Mouse (Mus musculus): ENCODE results near the gene Lin54. TPM values are rescaled to one million over a fixed set of nuclear protein-coding genes. Genes with fewer than 3 reads are reported as not detected.
A peak's percentile ranks its signal among the peaks of the same experiment; 100 is the strongest.

Gene Lin54
- polyA plus RNA-seq, 1 experiment from 2014 or later, result 11.2 TPM

DNA sequence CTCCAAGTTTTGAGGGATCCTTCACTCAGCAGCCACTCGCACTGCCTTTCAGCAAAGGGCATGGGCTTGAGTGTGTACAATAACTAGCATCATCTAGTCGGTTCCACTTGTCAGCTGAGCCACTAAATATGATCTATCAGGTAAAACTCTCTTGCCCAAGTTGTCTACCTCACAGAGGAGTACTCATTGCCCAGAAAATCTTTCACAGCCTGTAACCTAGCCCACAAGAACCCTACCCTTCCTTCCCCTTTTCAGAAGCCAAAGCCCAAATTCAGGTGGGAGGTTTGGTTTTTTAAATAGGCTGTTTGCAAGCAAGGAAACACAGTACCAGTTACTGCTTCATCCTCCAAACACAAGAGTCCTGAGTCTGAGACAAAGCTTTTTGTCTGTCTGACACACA lies 13.3 kb downstream of the Lin54 start:
- Histone ChIP-seq H3K4me1 (no peaks in the 10 kb centered on the region), H3K9ac (no peak overlapping the region), H3K36me3 (ENCODE audit: poor library complexity, severe bottlenecking) (peaks cover 9% of the 10 kb centered on the region; the same call in 1 of the 2 replicates), H3K4me2 (no peak overlapping the region), H3K9me3 (replicated peaks) (no peaks in the 10 kb centered on the region), H3K27ac (no peak overlapping the region), H3K4me3 (no peak overlapping the region), H3K27me3 (no peaks in the 10 kb centered on the region)
- ATAC-seq, result no peak
- WGBS, result 93% methylated on average over 2 of the region's 2 CpGs

DNA sequence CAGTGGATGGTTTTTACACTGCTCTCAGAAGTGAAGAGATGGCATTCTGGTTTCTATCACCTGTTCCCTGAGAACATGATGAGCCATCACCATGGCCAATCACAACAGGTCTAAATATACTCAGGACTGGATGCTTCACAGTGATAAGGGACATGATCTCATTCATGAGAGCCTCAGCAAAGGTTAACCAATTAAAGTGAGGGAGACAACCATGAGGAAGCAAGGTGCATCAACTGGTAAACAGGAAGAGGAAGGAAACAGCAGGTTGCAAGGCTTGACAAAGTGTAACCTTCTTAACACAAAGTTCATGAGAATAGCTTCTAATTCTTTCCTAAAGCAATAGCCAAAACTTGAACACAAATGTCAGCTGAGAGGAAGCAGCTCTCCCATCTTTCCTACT lies 16.9 kb downstream of the Lin54 start:
- ATAC-seq, result no peak
- Histone ChIP-seq H3K36me3 (ENCODE audit: poor library complexity, severe bottlenecking) (peaks cover 9% of the 10 kb centered on the region; the same call in 1 of the 2 replicates), H3K9ac (no peak overlapping the region), H3K27ac (no peak overlapping the region), H3K27me3 (no peaks in the 10 kb centered on the region), H3K4me2 (no peak overlapping the region), H3K4me3 (no peak overlapping the region), H3K9me3 (replicated peaks) (no peaks in the 10 kb centered on the region), H3K4me1 (no peaks in the 10 kb centered on the region)

DNA sequence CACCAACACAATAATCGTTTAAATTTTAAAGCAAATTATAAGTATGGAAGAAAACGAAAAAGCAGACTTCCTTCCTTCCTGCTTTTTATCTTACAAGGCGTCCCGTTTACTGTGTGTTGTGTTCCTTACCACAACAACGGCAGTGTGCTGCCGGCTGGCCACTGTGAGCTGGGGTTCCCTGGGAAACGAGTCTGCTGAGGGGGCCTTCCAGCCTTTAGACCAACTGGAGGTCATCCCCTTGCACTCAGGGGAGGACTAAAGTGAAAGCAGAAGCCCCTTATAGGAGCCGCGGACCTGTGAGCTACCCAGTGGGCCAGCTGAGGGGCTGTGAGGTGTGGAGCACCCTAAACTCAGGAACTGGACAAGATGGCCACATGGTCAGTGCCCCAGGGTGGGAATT lies 22.8 kb downstream of the Lin54 start:
- H3K36me3 ChIP-seq (ENCODE audit: poor library complexity, severe bottlenecking), result peaks cover 15% of the 10 kb centered on the region
- H3K27ac ChIP-seq, result no peak overlapping the region
- ATAC-seq, result no peak
- H3K27me3 ChIP-seq, result no peaks in the 10 kb centered on the region
- H3K4me3 ChIP-seq, result no peak overlapping the region
- H3K9ac ChIP-seq, result no peak overlapping the region
- no peak overlapping the region for H3K4me2 ChIP-seq
- WGBS, result 94% methylated on average over 9 of the region's 9 CpGs
- no peaks in the 10 kb centered on the region for H3K9me3 ChIP-seq (replicated peaks)
- H3K4me1 ChIP-seq, result no peaks in the 10 kb centered on the region

DNA sequence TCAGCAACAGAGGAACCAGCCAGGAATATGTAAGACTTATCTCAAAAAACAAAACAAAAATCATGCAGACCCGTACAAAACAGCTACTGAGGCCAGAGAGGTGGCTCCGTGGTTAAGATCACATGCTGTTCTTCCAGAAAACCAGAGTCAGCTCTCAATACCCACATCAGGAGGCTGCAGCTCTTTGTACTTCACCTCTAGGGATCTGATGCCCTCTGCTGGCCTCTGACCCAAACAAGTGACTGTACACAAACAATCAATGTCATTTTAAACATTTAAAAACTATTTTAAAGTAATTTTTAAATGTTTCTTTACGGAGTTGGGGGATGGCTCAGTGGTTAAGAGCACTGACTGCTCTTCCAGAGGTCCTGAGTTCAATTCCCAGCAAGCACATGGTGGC lies 24.1 kb downstream of the Lin54 start:
- no peak for ATAC-seq
- 75% methylated on average over 3 of the region's 3 CpGs for WGBS
- H3K4me3 ChIP-seq, result no peak overlapping the region

DNA sequence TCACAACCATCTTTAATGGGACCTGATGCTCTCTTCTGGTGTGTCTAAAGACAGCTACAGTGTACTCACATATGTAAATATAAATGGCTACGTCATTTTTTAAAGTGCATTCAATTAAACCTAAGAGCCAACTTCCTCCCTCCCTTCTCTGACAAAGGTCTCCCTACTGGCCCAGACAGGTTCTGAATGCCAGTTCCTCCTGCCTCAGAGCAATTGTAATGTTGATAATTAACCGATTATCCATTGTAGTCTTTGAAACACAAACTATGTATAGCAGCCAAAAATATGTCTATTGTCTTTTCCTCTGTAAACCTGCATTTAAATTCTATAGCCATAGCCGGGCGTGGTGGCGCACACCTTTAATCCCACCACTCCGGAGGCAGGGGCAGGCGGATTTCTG lies 33.1 kb downstream of the Lin54 start:
- H3K4me3 ChIP-seq, result no peak overlapping the region
- H3K9ac ChIP-seq, result no peak overlapping the region
- H3K9me3 ChIP-seq (replicated peaks), result no peaks in the 10 kb centered on the region
- no peak for ATAC-seq
- H3K4me2 ChIP-seq, result no peak overlapping the region
- H3K4me1 ChIP-seq, result no peaks in the 10 kb centered on the region
- no peaks in the 10 kb centered on the region for H3K27me3 ChIP-seq
- WGBS, result 90% methylated on average over 7 of the region's 7 CpGs
- H3K36me3 ChIP-seq (ENCODE audit: poor library complexity, severe bottlenecking), result peaks cover 16% of the 10 kb centered on the region
- H3K27ac ChIP-seq, result no peak overlapping the region

More for the DNA sequence above, 24.1 kb downstream of the Lin54 start:
- Histone ChIP-seq H3K4me2 (no peak overlapping the region), H3K27me3 (no peaks in the 10 kb centered on the region), H3K9me3 (replicated peaks) (no peaks in the 10 kb centered on the region), H3K4me1 (no peaks in the 10 kb centered on the region), H3K27ac (no peak overlapping the region), H3K9ac (no peak overlapping the region), H3K36me3 (ENCODE audit: poor library complexity, severe bottlenecking) (peaks cover 19% of the 10 kb centered on the region)

DNA sequence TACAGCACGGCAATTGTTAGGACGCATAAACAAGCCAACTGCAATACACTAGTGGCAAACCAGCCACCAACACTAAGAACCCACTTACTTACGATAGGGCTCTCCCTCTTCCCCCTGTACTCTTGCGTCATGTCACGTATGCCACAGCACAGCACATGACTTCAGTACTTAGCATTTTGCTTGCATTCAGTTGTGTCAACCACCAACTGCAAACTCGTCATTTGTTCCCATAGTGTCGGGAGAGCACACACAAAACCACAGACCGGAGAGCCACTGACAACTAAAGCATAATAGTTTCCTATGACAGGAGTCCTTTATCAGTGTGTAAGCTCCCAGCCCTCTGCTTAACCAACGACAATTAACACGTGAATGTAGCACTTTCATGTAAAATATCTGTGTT lies 33.8 kb downstream of the Lin54 start:
- no peak overlapping the region for H3K4me3 ChIP-seq
- H3K9me3 ChIP-seq (replicated peaks), result no peaks in the 10 kb centered on the region
- no peaks in the 10 kb centered on the region for H3K27me3 ChIP-seq
- H3K4me2 ChIP-seq, result no peak overlapping the region
- H3K27ac ChIP-seq, result no peak overlapping the region
- 91% methylated on average over 10 of the region's 10 CpGs for WGBS
- no peaks in the 10 kb centered on the region for H3K4me1 ChIP-seq
- H3K36me3 ChIP-seq (ENCODE audit: poor library complexity, severe bottlenecking), result peaks cover 15% of the 10 kb centered on the region
- 0 out of 2 replicates have a peak overlapping the region, but pooled peaks have one; percentile 26 for H3K9ac ChIP-seq
- ATAC-seq, result no peak

DNA sequence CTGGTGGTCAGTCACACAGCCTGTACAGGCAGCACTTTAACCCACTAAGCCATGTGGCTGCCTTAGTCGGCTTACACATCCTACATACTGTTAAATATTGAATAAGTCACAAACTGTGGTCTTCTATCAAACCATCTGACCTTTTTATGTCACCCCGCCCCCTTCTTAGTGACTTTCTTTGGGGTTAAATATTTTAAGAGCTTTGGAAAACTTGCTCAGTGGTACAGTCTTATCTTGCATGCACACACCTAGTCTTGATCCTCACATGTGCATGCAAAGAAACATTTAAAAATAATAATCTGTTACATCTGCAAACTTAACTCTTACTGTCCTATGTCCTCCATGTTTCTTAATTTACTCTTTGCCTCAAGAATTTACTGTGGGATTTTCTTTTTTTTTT lies 38.1 kb downstream of the Lin54 start:
- WGBS, result 94% methylated on average over 2 of the region's 2 CpGs
- H3K4me1 ChIP-seq, result no peaks in the 10 kb centered on the region

DNA sequence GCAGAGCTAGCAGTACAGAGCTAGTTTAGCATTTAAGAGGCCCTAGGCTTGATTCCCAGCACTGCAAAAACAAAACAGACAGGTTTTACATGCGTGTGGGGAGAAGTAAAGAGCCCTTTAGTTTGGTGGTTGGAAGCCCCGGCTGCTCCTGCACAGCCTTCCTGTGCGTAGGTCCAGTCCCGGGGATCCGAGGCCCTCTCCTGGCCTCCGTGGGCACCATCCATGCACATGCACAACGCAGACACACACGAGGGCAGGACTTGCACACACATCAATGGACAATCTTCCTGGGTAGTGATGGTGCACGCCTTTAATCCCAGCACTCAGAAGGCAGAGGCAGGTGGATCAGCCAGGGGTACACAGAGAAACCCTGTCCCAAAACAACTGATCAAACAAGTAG lies 38.9 kb downstream of the Lin54 start:
- no peak overlapping the region for H3K27ac ChIP-seq
- ATAC-seq, result no peak
- WGBS, result 93% methylated on average over 9 of the region's 9 CpGs
- H3K4me2 ChIP-seq, result no peak overlapping the region
- H3K27me3 ChIP-seq, result no peaks in the 10 kb centered on the region
- H3K9me3 ChIP-seq (replicated peaks), result 0 out of 2 replicates have a peak, but pooled peaks cover 5% of the 10 kb centered on the region
- H3K4me1 ChIP-seq, result no peaks in the 10 kb centered on the region
- H3K36me3 ChIP-seq (ENCODE audit: poor library complexity, severe bottlenecking), result peaks cover 43% of the 10 kb centered on the region
- H3K4me3 ChIP-seq, result no peak overlapping the region
- no peak overlapping the region for H3K9ac ChIP-seq

More for the DNA sequence above, 38.1 kb downstream of the Lin54 start:
- Histone ChIP-seq H3K4me2 (no peak overlapping the region), H3K36me3 (ENCODE audit: poor library complexity, severe bottlenecking) (peaks cover 42% of the 10 kb centered on the region), H3K27me3 (no peaks in the 10 kb centered on the region), H3K9ac (no peak overlapping the region), H3K9me3 (replicated peaks) (0 out of 2 replicates have a peak, but pooled peaks cover 5% of the 10 kb centered on the region), H3K4me3 (no peak overlapping the region), H3K27ac (no peak overlapping the region)
- ATAC-seq, result no peak

DNA sequence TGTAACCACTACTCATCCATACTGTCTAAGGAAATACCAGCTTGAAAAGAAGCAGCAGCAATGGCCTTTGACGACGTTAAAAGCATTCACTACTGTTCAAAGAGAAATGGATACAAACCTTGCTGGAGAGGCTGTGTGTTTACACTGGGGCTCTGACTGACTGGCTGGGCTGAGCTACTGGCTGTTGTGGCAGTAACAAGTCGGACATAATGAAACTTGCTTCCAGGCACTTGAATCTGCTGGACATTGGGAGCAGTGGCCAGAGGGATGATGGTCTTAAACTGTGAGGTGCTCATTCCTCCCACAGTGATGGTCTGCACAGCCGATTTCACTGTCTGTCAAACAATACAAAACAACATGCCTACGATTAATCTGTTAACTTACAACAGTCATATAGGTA lies 41.0 kb downstream of the Lin54 start:
- no peak for ATAC-seq
- Histone ChIP-seq H3K36me3 (ENCODE audit: poor library complexity, severe bottlenecking) (peaks cover 60% of the 10 kb centered on the region), H3K27ac (no peak overlapping the region), H3K4me2 (no peak overlapping the region), H3K9me3 (replicated peaks) (0 out of 2 replicates have a peak, but pooled peaks cover 5% of the 10 kb centered on the region), H3K27me3 (no peaks in the 10 kb centered on the region), H3K4me1 (no peaks in the 10 kb centered on the region), H3K4me3 (no peak overlapping the region), H3K9ac (no peak overlapping the region)
- whole genome bisulfite sequencing, result 95% methylated on average over 5 of the region's 5 CpGs

DNA sequence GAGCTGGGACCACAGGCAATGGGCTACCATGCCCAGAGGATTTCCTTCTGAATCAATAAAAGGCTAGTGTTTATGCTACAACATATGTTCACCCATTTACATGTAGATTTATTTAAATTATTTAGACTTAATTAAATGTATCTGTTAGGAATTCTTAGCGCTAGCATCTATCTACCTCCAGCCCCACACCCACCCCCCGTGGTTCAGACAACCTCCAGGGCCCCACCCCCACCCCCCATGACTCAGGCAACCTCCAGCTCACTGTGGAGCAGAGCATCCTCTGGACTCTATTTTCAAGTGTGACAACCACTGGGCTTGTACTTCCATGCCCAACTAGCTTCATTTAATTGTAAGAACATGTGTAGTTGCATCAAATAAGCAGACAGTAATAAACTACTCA lies 48.6 kb downstream of the Lin54 start:
- 60% methylated on average over 2 of the region's 2 CpGs for WGBS
- Histone ChIP-seq H3K4me3 (no peak overlapping the region), H3K4me1 (no peaks in the 10 kb centered on the region), H3K4me2 (no peak overlapping the region), H3K36me3 (ENCODE audit: poor library complexity, severe bottlenecking) (peaks cover 71% of the 10 kb centered on the region), H3K9me3 (replicated peaks) (no peaks in the 10 kb centered on the region), H3K9ac (no peak overlapping the region), H3K27ac (no peak overlapping the region), H3K27me3 (no peaks in the 10 kb centered on the region)
- ATAC-seq, result no peak

DNA sequence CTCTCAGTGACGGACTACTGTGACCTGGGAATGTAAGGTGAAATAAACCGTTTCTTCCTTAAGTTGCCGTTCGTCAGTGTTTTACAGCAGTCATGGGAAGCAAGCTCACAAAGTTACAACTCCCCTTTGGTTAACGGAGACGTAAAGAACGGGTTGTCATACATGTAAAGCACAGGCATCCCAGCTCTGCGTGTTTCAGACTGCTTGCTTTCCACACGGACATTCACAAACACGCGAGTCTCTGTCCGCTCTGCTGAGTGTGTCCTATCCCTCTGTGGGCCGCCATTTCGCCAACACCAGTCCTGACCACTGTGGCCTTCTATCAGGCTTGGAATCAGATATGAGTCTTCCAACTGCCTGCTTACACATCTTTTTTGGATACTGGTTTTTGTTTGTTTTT lies 61.6 kb downstream of the Lin54 start:
- no peak for ATAC-seq
- H3K27ac ChIP-seq, result no peak overlapping the region
- WGBS, result 97% methylated on average over 14 of the region's 14 CpGs
- no peak overlapping the region for H3K4me3 ChIP-seq
- H3K27me3 ChIP-seq, result no peaks in the 10 kb centered on the region
- H3K9ac ChIP-seq, result no peak overlapping the region
- H3K4me1 ChIP-seq, result no peaks in the 10 kb centered on the region
- peaks cover 23% of the 10 kb centered on the region for H3K36me3 ChIP-seq (ENCODE audit: poor library complexity, severe bottlenecking)
- peaks cover 6% of the 10 kb centered on the region; the same call in 1 of the 2 replicates for H3K9me3 ChIP-seq (replicated peaks)
- no peak overlapping the region for H3K4me2 ChIP-seq

DNA sequence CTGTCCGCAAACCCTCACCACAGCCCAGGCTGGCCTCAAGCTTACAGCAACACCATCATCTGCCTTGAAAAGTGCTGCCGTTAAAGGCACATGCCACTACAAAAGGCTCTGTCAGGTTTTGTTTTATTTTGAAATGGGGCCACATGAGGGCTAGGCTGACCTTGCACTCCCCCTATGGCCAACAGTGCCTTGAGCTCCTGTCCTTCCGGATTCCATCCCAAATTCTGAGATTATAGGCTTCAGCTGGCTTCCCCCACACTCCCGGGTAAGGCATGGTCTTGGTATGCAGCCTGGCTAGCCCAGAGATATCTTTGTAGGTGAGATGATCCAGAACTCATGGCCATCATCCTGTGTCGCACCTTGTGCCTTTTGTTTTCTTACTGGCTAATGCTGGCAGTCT lies 62.5 kb downstream of the Lin54 start:
- ATAC-seq, result no peak
- WGBS, result 93% methylated on average over 5 of the region's 5 CpGs
- no peak overlapping the region for H3K4me3 ChIP-seq
- H3K9ac ChIP-seq, result no peak overlapping the region
- H3K27ac ChIP-seq, result no peak overlapping the region
- peaks cover 6% of the 10 kb centered on the region; the same call in 1 of the 2 replicates for H3K9me3 ChIP-seq (replicated peaks)
- peaks cover 23% of the 10 kb centered on the region for H3K36me3 ChIP-seq (ENCODE audit: poor library complexity, severe bottlenecking)
- H3K4me2 ChIP-seq, result no peak overlapping the region
- H3K4me1 ChIP-seq, result no peaks in the 10 kb centered on the region
- no peaks in the 10 kb centered on the region for H3K27me3 ChIP-seq

DNA sequence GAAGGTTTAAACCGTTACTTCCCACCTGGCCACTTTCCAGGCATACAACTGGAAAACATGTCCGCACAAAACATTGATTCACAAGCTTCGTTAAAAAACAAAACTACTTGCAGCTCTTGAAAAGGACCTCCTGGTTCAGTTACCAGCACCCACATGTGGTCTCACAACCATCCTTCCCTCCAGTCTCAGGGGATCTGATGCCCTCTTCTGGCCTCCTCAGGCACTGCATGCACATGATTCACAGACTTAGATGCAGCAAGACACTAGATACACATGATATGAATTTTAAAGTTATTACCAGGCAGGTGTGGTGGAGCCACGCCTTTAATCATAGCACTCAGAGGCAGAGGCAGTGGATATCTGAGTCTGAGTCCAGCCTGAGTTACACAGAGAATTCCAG lies 63.4 kb downstream of the Lin54 start:
- peaks cover 23% of the 10 kb centered on the region for H3K36me3 ChIP-seq (ENCODE audit: poor library complexity, severe bottlenecking)
- H3K4me3 ChIP-seq, result no peak overlapping the region
- no peaks in the 10 kb centered on the region for H3K4me1 ChIP-seq
- no peak for ATAC-seq
- WGBS, result 96% methylated on average over 4 of the region's 4 CpGs
- no peaks in the 10 kb centered on the region for H3K27me3 ChIP-seq
- no peak overlapping the region for H3K9ac ChIP-seq
- H3K4me2 ChIP-seq, result no peak overlapping the region
- peaks cover 6% of the 10 kb centered on the region; the same call in 1 of the 2 replicates for H3K9me3 ChIP-seq (replicated peaks)
- H3K27ac ChIP-seq, result no peak overlapping the region

Data from forebrain, embryonic 13.5 days (tissue).